Mouse (Mus musculus) adrenal gland (tissue): ENCODE results near the gene Tbc1d22b.

ENCODE experiments used
- intact Hi-C: fragments of 180-260 bp; cut with DNase I; formaldehyde crosslinking; loops from one replicate; pipeline ENCODE4 v1.15.1; 2025

Gene Tbc1d22b

GRCm38 (mm10) chr17:29533866-29534265, 15.7 kb upstream of the Tbc1d22b start:
- intact Hi-C loops, result no loop called here

GRCm38 (mm10) chr17:29540426-29540825, 9.2 kb upstream of the Tbc1d22b start:
- intact Hi-C loops, result no loop called here

GRCm38 (mm10) chr17:29541419-29541818, 8.2 kb upstream of the Tbc1d22b start:
- intact Hi-C loops, result no loop called here

GRCm38 (mm10) chr17:29542831-29543690, 6.5 kb upstream of the Tbc1d22b start:
- intact Hi-C loops, result no loop called here

GRCm38 (mm10) chr17:29544064-29544463, 5.5 kb upstream of the Tbc1d22b start:
- intact Hi-C loops, result no loop called here

- intact Hi-C loops, result no loop called here
Observed at GRCm38 (mm10) chr17:29545241-29545640, 4.3 kb upstream of the Tbc1d22b start.

GRCm38 (mm10) chr17:29548494-29548893, 1.1 kb upstream of the Tbc1d22b start:
- intact Hi-C loops, result no loop called here

- intact Hi-C loops, result no loop called here
Observed at GRCm38 (mm10) chr17:29548994-29549393, 591 bp upstream of the Tbc1d22b start.

GRCm38 (mm10) chr17:29551019-29551418, 1.4 kb downstream of the Tbc1d22b start:
- intact Hi-C loops, result no loop called here

- intact Hi-C loops, result no loop called here
Observed at GRCm38 (mm10) chr17:29552162-29552732, 2.7 kb downstream of the Tbc1d22b start, which contains the start of gene Tmem217. Gene Tmem217, minus strand, starts transcription at chr17:29552385.

GRCm38 (mm10) chr17:29554176-29554575, 4.6 kb downstream of the Tbc1d22b start:
- intact Hi-C loops, result no loop called here

- intact Hi-C loops, result no loop called here
Observed at GRCm38 (mm10) chr17:29556456-29556855, 6.9 kb downstream of the Tbc1d22b start.

GRCm38 (mm10) chr17:29556893-29557292, 7.3 kb downstream of the Tbc1d22b start:
- intact Hi-C loops, result no loop called here

GRCm38 (mm10) chr17:29558476-29558875, 8.9 kb downstream of the Tbc1d22b start:
- intact Hi-C loops, result no loop called here

GRCm38 (mm10) chr17:29565521-29565920, 15.9 kb downstream of the Tbc1d22b start:
- intact Hi-C loops, result no loop called here

- intact Hi-C loops, result no loop called here
Observed at GRCm38 (mm10) chr17:29568435-29568834, 18.9 kb downstream of the Tbc1d22b start.

GRCm38 (mm10) chr17:29569831-29570230, 20.2 kb downstream of the Tbc1d22b start:
- intact Hi-C loops, result no loop called here

GRCm38 (mm10) chr17:29579579-29580126, 30.1 kb downstream of the Tbc1d22b start:
- intact Hi-C loops, result no loop called here

GRCm38 (mm10) chr17:29583569-29583968, 34.0 kb downstream of the Tbc1d22b start:
- intact Hi-C loops, result no loop called here

GRCm38 (mm10) chr17:29584306-29584705, 34.7 kb downstream of the Tbc1d22b start:
- intact Hi-C loops, result no loop called here

- intact Hi-C loops, result no loop called here
Observed at GRCm38 (mm10) chr17:29584737-29585136, 35.2 kb downstream of the Tbc1d22b start.

- intact Hi-C loops, result no loop called here
Observed at GRCm38 (mm10) chr17:29585446-29585845, 35.9 kb downstream of the Tbc1d22b start.
